Mouse (Mus musculus): ENCODE results near the gene Lefty2. TPM values are rescaled to one million over a fixed set of nuclear protein-coding genes. Genes with fewer than 3 reads are reported as not detected.

The Lefty2 gene
- polyA plus RNA-seq (2012; ENCODE audit: low replicate concordance): not detected in 2 replicates

DNA sequence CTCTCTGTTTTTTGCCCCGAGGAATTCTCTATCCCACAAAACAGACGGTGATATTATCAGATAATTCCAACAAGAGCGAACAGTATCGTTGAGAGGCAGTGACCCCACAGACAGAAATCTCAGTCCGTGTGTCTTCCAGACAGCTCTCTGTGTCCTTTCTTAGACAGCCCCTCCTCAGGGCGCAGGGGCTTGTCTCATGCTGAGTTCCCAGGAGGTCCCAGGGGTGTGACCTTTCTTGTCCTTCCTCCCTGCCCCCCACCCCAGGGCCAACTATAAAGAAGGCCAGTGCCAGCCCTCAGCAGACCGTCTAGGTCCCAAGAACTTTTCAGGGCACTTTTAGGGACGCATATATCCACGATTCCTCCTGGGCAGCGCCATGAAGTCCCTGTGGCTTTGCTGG is at the start of gene Lefty2:
TSS of gene Lefty2 (plus strand) at position 301 of the 400 bp plus-strand sequence.

DNA sequence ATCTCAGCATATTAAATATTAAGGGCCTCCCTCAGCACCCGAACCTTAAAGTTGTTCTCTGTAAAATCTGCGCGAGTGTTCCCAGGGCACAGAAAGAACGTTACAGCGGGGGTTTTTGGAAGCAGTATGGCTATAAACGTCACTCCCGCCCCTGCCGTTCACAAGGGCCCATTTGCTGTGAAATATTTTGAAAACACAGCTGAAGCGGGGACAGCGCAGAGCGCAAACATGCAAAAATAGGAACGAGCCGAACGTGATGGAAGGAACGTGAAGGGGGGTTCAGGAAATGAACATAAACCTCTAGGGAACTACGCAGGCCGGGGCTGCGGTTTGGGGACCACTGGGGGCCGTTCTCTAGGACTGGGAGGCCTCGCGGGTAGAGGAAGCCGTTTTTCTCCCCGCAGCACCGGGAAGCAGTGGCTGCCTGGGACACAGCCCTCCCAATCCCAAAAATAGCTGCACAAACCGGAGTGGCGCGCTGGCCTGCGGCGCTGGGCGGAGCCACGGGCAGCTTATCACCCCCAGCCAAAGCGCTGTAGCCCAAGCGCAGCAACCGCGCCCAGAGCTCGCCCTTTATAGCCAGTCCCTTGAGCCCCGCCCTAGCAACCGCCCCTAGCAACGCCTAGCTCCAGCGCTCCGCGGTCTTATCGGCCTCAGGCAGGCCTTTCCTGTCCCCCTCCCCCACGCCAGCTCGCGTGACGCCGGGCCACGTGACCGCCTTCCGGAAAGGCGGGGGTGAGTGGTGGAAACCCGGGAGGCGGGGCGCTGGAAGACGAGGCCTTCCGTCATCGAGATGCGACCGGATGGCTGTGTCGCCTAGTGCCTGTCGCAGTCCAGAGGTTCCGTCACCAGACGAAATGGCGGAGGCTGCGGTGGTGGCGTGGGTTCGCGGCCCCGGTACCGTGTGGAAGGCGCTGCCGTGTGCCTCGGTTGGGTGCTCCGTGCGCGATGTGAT is 42.3 kb upstream of the Lefty2 start, which contains the start of gene Sde2:
TSS of gene Sde2 (plus strand) at position 812 of the 955 bp plus-strand sequence.

DNA sequence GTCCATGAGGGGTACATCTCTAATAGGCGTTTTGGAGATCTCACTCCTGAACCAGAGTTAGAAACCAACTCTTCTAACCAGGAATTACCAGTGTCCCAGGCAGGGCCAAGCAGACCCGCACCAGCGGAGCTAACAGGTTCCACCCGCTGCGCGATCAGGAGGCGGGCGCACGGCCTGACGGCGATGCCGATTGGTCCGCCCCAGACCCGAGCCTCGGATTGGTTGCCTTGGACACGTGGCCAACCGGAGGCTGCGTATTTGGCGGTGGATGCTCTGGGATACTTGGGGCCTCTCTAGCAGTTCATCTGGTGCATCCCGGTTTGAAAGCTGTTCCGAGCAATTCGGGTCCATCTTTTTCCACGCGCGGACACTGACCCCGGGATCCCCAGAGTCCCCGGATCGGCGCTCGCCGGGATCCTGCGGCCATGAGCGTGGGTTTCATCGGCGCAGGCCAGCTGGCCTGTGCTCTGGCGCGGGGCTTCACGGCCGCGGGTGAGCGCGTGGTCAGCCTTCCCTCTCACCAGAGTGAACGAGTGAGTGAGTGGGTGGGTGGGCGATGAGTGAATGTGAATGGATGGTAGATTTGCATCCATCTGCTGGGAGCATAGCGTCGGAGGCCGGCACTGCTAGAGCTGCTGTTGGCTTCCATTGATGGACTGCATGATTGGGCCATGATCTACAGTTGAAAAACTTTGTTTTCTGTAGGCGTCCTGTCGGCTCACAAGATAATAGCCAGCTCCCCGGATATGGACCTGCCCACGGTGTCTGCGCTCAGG is 11.3 kb downstream of the Lefty2 start, which contains the start of gene Pycr2:
TSS of gene Pycr2 (plus strand) at position 255 of the 776 bp plus-strand sequence.

DNA sequence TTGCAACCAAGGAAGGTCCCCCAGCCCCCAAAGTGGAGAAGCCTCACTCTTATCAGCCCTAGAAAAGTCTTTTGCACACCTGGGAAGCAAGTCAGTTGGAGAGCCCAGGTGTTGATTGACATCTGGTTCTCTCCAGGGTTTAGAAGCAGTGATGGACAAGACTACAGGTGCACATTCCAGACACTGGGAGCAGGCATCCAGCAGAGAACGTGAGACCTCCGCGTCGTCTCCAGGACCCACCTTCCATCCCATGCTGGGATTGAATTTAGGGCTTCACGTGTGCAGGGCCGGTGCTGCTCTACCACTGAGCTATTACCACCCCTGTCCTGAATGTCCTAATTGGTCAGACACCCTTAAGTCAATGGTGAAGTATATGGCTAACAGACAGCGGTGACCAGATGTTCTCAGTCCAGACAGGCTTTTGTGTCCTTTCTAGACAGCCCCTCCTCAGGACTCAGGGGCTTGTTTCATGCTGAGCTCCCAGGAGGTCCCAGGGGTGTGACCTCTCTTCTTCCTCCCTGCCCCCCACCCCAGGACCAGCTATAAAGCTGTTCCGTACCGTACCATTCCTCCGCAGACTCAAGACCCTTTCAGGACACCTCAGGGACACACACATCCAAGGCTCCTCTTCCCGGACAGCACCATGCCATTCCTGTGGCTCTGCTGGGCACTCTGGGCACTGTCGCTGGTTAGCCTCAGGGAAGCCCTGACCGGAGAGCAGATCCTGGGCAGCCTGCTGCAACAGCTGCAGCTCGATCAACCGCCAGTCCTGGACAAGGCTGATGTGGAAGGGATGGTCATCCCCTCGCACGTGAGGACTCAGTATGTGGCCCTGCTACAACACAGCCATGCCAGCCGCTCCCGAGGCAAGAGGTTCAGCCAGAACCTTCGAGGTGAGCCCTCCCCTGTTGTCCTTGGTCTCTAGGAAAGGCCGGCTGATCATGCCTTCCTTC is 41.8 kb downstream of the Lefty2 start, which contains the start of gene Lefty1:
TSS of gene Lefty1 (plus strand) at position 556 of the 953 bp plus-strand sequence.

DNA sequence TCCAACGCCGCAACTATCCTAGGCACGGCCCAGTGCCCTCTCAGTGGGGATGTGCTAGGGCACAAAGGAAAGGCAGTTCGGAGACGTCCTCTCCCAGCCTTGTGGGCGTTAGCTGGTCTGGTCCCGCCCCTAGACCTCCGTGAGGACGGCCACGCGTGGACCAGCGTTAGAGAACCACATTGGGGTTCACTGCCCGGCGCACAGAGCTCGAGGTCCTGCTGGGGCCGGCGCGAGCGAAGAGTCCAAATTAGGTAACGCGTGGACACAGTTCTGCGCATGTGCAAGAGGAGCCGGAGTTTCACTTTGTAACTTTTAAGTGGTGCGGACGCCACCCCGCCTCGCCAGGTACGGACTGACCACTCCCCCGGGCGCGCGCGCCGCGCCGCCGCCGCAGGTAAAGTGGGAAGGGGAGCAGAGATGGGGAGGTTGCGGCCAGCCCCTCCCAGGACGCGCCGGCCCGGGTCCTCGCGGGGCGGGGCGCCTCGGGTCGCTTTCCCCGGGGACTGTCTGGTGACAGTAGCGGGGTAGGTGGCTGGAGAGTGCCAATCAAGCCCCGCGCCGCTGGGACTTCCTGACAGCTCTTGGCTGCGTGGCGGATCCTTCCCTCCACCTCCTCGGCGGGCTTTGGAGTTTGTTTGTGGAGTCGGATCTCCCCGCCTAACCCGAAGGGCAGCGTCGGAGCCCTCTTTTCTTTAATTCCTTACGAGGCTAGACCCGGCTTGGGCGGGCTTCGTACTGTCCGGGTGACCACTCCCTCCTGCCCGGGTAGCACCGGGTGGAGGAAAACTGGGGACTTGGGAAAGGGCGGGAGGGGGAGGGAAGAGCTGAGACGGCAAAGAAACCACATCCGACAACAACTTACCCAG is 49.5 kb downstream of the Lefty2 start, which contains the start of gene Tmem63a:
TSS of gene Tmem63a (plus strand) at position 179 of the 866 bp plus-strand sequence.

Other genes with a start within 250 kb of the Lefty2 start
- not detected in 2 replicates for gene Mixl1, start 196.1 kb upstream of the Lefty2 start, polyA plus RNA-seq (2012; ENCODE audit: low replicate concordance)
- gene Acbd3, start 167.1 kb upstream of the Lefty2 start, polyA plus RNA-seq (2012; ENCODE audit: low replicate concordance): 8.9 and 11.8 TPM in 2 replicates
- gene H3f3a, start 79.2 kb upstream of the Lefty2 start, polyA plus RNA-seq (2012; ENCODE audit: low replicate concordance): 93.5 and 1,384 TPM in 2 replicates
- gene Sde2, start 42.0 kb upstream of the Lefty2 start, polyA plus RNA-seq (2012; ENCODE audit: low replicate concordance): 4.6 and 19.1 TPM in 2 replicates
- gene Pycr2, start 11.2 kb downstream of the Lefty2 start, polyA plus RNA-seq (2012; ENCODE audit: low replicate concordance): 61.5 and 129 TPM in 2 replicates
- gene Lefty1, start 41.9 kb downstream of the Lefty2 start, polyA plus RNA-seq (2012; ENCODE audit: low replicate concordance): 5.4 and 12.9 TPM in 2 replicates
- 31.1 and 82.7 TPM in 2 replicates for gene Tmem63a, start 49.2 kb downstream of the Lefty2 start, polyA plus RNA-seq (2012; ENCODE audit: low replicate concordance)
- gene Ephx1, start 127.8 kb downstream of the Lefty2 start, polyA plus RNA-seq (2012; ENCODE audit: low replicate concordance): 23.9 and 26.5 TPM in 2 replicates
- gene 9130409I23Rik, start 158.1 kb downstream of the Lefty2 start, polyA plus RNA-seq (2012; ENCODE audit: low replicate concordance): not detected in 2 replicates

Data from hematopoietic multipotent progenitor cell, adult 10-12 weeks (in vitro differentiated cells).